Mouse (Mus musculus) neural tube, embryonic 11.5 days (tissue): ENCODE results near the gene Gm10282. TPM values are rescaled to one million over a fixed set of nuclear protein-coding genes. Genes with fewer than 3 reads are reported as not detected.

Experiments used
- ATAC-seq: fragments of 200-750 bp; cut with Nextera tagmentation; 2 replicates; pipeline ENCODE4 v1.8.0; 2017; ENCODE audit warnings: moderate number of reproducible peaks, mild to moderate bottlenecking, moderate TSS enrichment, moderate library complexity; ENCODE audit not compliant: insufficient read depth, low FRiP score, low TSS enrichment
- DNase-seq: peaks from one replicate; pipeline ENCODE4 v3.0.0-alpha.2; 2015; ENCODE audit warnings: low spot score
- H3K27ac ChIP-seq: fragments of 300-500 bp; sonication (generic); 2 replicates; pipeline ENCODE4 v1.5.1; 2014; ENCODE audit warnings: low read depth, mild to moderate bottlenecking, low read length
- H3K27me3 ChIP-seq: fragments of 300-500 bp; sonication (generic); 2 replicates; pipeline ENCODE4 v1.6.1; 2014; ENCODE audit warnings: mild to moderate bottlenecking, low read length, mixed read lengths; ENCODE audit not compliant: control insufficient read depth, insufficient read depth
- H3K36me3 ChIP-seq: fragments of 300-500 bp; sonication (generic); 2 replicates; pipeline ENCODE4 v1.6.1; 2014; ENCODE audit warnings: mild to moderate bottlenecking, low read length, moderate library complexity, mixed read lengths; ENCODE audit not compliant: control insufficient read depth, insufficient read depth
- H3K4me1 ChIP-seq: fragments of 300-500 bp; sonication (generic); 2 replicates; pipeline ENCODE4 v1.6.1; 2014; ENCODE audit warnings: low read length, mixed read lengths; ENCODE audit not compliant: control insufficient read depth, insufficient read depth
- H3K4me2 ChIP-seq: fragments of 300-500 bp; sonication (generic); 2 replicates; pipeline ENCODE4 v1.6.1; 2014; ENCODE audit warnings: low read depth, mild to moderate bottlenecking, moderate library complexity
- H3K4me3 ChIP-seq: fragments of 300-500 bp; sonication (generic); 2 replicates; pipeline ENCODE4 v1.5.1; 2014; ENCODE audit warnings: low read depth, low read length
- H3K9ac ChIP-seq: fragments of 300-500 bp; sonication (generic); 2 replicates; pipeline ENCODE4 v1.6.1; 2014; ENCODE audit warnings: mild to moderate bottlenecking, low read length
- H3K9me3 ChIP-seq: fragments of 300-500 bp; sonication (generic); 2 replicates; pipeline ENCODE4 v1.6.1; 2016; ENCODE audit warnings: low read length; ENCODE audit not compliant: control insufficient read depth
- WGBS: fragments of 180-500 bp; shearing (Covaris S2); extraction: QIAGEN DNeasy Blood & Tissue Kit; methylation state at CpG from one replicate; pipeline ENCODE4 v1.1.7; 2014; 5-methylcytosine and 5-hydroxymethylcytosine counted together
- polyA plus RNA-seq: library from polyadenylated mRNA; unstranded; fragments of >200 nt; fragmentation: Nextera tagmentation; extraction: Ambion mirVana; gene quantifications from 2 replicates; pipeline ENCODE4 v1.2.1, GENCODE M21; 2014

The Gm10282 gene
- polyA plus RNA-seq, 1 experiment from 2014 or later: 35.7 TPM

- H3K9ac ChIP-seq: no peak overlapping the region
- H3K27ac ChIP-seq: no peak overlapping the region
- H3K27me3 ChIP-seq: no peaks in the 10 kb centered on the region
- WGBS: 89% methylated on average over 2 of the region's 2 CpGs
- H3K4me1 ChIP-seq: no peaks in the 10 kb centered on the region
- no peak overlapping the region for H3K4me2 ChIP-seq
- no peaks in the 10 kb centered on the region for H3K9me3 ChIP-seq
- no peak for DNase-seq
- no peaks in the 10 kb centered on the region for H3K36me3 ChIP-seq
- H3K4me3 ChIP-seq: no peak overlapping the region
- ATAC-seq: no peak
Observed at GRCm38 (mm10) chr8:72262756-72263155, 42.3 kb downstream of the Gm10282 start.

- H3K27ac ChIP-seq: no peak overlapping the region
- no peak overlapping the region for H3K9ac ChIP-seq
- 46% methylated on average over 5 of the region's 5 CpGs for WGBS
- H3K4me2 ChIP-seq: no peak overlapping the region
- H3K9me3 ChIP-seq: no peaks in the 10 kb centered on the region
- no peaks in the 10 kb centered on the region for H3K27me3 ChIP-seq
- H3K36me3 ChIP-seq: no peaks in the 10 kb centered on the region
- no peak for ATAC-seq
- no peak overlapping the region for H3K4me3 ChIP-seq
- no peak for DNase-seq
- no peaks in the 10 kb centered on the region for H3K4me1 ChIP-seq
Observed at GRCm38 (mm10) chr8:72261872-72262271, 43.2 kb downstream of the Gm10282 start.

- H3K27me3 ChIP-seq: no peaks in the 10 kb centered on the region
- H3K27ac ChIP-seq: no peak overlapping the region
- no peak overlapping the region for H3K9ac ChIP-seq
- H3K9me3 ChIP-seq: no peaks in the 10 kb centered on the region
- no peak overlapping the region for H3K4me2 ChIP-seq
- no peaks in the 10 kb centered on the region for H3K36me3 ChIP-seq
- no peak for DNase-seq
- no peak overlapping the region for H3K4me3 ChIP-seq
- no peaks in the 10 kb centered on the region for H3K4me1 ChIP-seq
- no peak for ATAC-seq
Observed at GRCm38 (mm10) chr8:72261431-72261830, 43.6 kb downstream of the Gm10282 start.

GRCm38 (mm10) chr8:72261019-72261418 is 44.0 kb downstream of the Gm10282 start:
- ATAC-seq: no peak
- Histone ChIP-seq H3K4me2 (no peak overlapping the region), H3K9me3 (no peaks in the 10 kb centered on the region), H3K27ac (no peak overlapping the region), H3K27me3 (no peaks in the 10 kb centered on the region), H3K4me3 (no peak overlapping the region), H3K36me3 (0 out of 2 replicates have a peak, but pooled peaks cover under 1% of the 10 kb centered on the region), H3K9ac (no peak overlapping the region), H3K4me1 (no peaks in the 10 kb centered on the region)
- peak; percentile 67 for DNase-seq
- WGBS: 38% methylated on average over 2 of the region's 2 CpGs

- Histone ChIP-seq H3K9me3 (no peaks in the 10 kb centered on the region), H3K27ac (no peak overlapping the region), H3K4me2 (no peak overlapping the region), H3K9ac (no peak overlapping the region), H3K4me3 (no peak overlapping the region), H3K27me3 (no peaks in the 10 kb centered on the region), H3K4me1 (no peaks in the 10 kb centered on the region), H3K36me3 (0 out of 2 replicates have a peak, but pooled peaks cover 3% of the 10 kb centered on the region)
- 72% methylated on average over 4 of the region's 4 CpGs for WGBS
- no peak for DNase-seq
- ATAC-seq: no peak
Observed at GRCm38 (mm10) chr8:72260585-72260984, 44.5 kb downstream of the Gm10282 start.

GRCm38 (mm10) chr8:72259862-72260261 is 45.2 kb downstream of the Gm10282 start:
- Histone ChIP-seq H3K4me1 (no peaks in the 10 kb centered on the region), H3K27me3 (no peaks in the 10 kb centered on the region), H3K36me3 (0 out of 2 replicates have a peak, but pooled peaks cover 3% of the 10 kb centered on the region), H3K9me3 (no peaks in the 10 kb centered on the region), H3K27ac (no peak overlapping the region), H3K4me3 (no peak overlapping the region), H3K9ac (no peak overlapping the region), H3K4me2 (no peak overlapping the region)
- ATAC-seq: no peak
- 74% methylated on average over 2 of the region's 2 CpGs for WGBS
- no peak for DNase-seq

GRCm38 (mm10) chr8:72257902-72258238 is 47.2 kb downstream of the Gm10282 start:
- Histone ChIP-seq H3K4me2 (no peak overlapping the region), H3K9ac (no peak overlapping the region), H3K27me3 (no peaks in the 10 kb centered on the region), H3K4me3 (no peak overlapping the region), H3K4me1 (no peaks in the 10 kb centered on the region), H3K27ac (no peak overlapping the region), H3K36me3 (0 out of 2 replicates have a peak, but pooled peaks cover 3% of the 10 kb centered on the region), H3K9me3 (no peaks in the 10 kb centered on the region)
- no peak for DNase-seq
- no peak for ATAC-seq
- 89% methylated on average over 1 of the region's 1 CpGs for WGBS

- Histone ChIP-seq H3K9ac (no peak overlapping the region), H3K9me3 (no peaks in the 10 kb centered on the region), H3K27ac (no peak overlapping the region), H3K27me3 (no peaks in the 10 kb centered on the region), H3K36me3 (0 out of 2 replicates have a peak, but pooled peaks cover 3% of the 10 kb centered on the region), H3K4me1 (no peaks in the 10 kb centered on the region), H3K4me3 (no peak overlapping the region), H3K4me2 (no peak overlapping the region)
- peak; percentile 63 for DNase-seq
- no peak for ATAC-seq
- 48% methylated on average over 7 of the region's 7 CpGs for WGBS
Observed at GRCm38 (mm10) chr8:72257171-72257901, 47.7 kb downstream of the Gm10282 start.
